19 mouse cellular contexts compared by ENCODE assay signal in genomic region chr8:121079944-121080343, GRCm38 (mm10). TPM values are rescaled to one million over a fixed set of nuclear protein-coding genes. Genes with fewer than 3 reads are reported as not detected.
DNase-seq lines count a peak whose midpoint lies in the region; ATAC-seq and TF ChIP-seq lines count a peak whose summit lies in the region.
"Had no signal": no experiment of that assay in that cellular context is flagged by ENCODE, and none has a peak within 500 bp of the region (broad histone marks: within the 10 kb centered on the region; RNA-seq: fewer than 3 reads in every experiment).

No protein-coding gene starts in this region.

- H3K4me3 ChIP-seq in heart, embryonic 10.5 days, result peak overlapping the region; percentile 8; the same call in 1 of the 2 replicates
- no peak overlapping the region for H3K4me3 ChIP-seq in heart, embryonic 12.5 days
- peak overlapping the region; percentile 57 for H3K4me3 ChIP-seq in lung, embryonic 16.5 days (ENCODE audit: low read length)
- no peak overlapping the region for H3K4me3 ChIP-seq in embryonic facial prominence, embryonic 13.5 days
- H3K4me3 ChIP-seq in small intestine, adult 2 months (ENCODE audit: low read depth, low read length), result peak overlapping the region; percentile 71; the same call in 1 of the 2 replicates
- H3K4me3 ChIP-seq: forebrain, embryonic 12.5 days; hindbrain, embryonic 12.5 days; neural tube, embryonic 13.5 days had no signal

- WGBS in heart, embryonic 10.5 days, result 1% methylated on average over 12 of the region's 12 CpGs
- WGBS in heart, embryonic 12.5 days, result 4% methylated on average over 12 of the region's 12 CpGs
- 31% methylated on average over 12 of the region's 12 CpGs for WGBS in lung, embryonic 16.5 days
- 5% methylated on average over 12 of the region's 12 CpGs for WGBS in embryonic facial prominence, embryonic 13.5 days
- WGBS in small intestine, adult 2 months, result 14% methylated on average over 12 of the region's 12 CpGs

- no peak for DNase-seq in heart, embryonic 10.5 days (ENCODE audit: low spot score)
- DNase-seq in lung, postnatal 36 days, result no peak
- DNase-seq in kidney, adult 8-10 months, result no peak
- DNase-seq: adrenal gland, adult 8-10 months; cerebellum, adult 11 months; cerebellum, postnatal 25 days; kidney, adult 18-20 months; kidney, postnatal 4 days; liver, postnatal 0 days; right cerebral cortex, postnatal 4 days had no signal

- H3K4me1 ChIP-seq in heart, embryonic 10.5 days, result peaks cover 36% of the 10 kb centered on the region
- peaks cover 23% of the 10 kb centered on the region for H3K4me1 ChIP-seq in heart, embryonic 12.5 days (replicated peaks)
- peaks cover 2% of the 10 kb centered on the region; the same call in 1 of the 2 replicates for H3K4me1 ChIP-seq in lung, embryonic 16.5 days (replicated peaks; ENCODE audit: control insufficient read depth, insufficient read depth, low read length)
- peaks cover 37% of the 10 kb centered on the region for H3K4me1 ChIP-seq in embryonic facial prominence, embryonic 13.5 days
- H3K4me1 ChIP-seq in small intestine, adult 2 months (ENCODE audit: control insufficient read depth, insufficient read depth, insufficient read length, low read length), result peaks cover 3% of the 10 kb centered on the region; the same call in 1 of the 2 replicates

- H3K9me3 ChIP-seq in heart, embryonic 10.5 days, result no peaks in the 10 kb centered on the region
- no peaks in the 10 kb centered on the region for H3K9me3 ChIP-seq in heart, embryonic 12.5 days (replicated peaks)
- H3K9me3 ChIP-seq in lung, embryonic 16.5 days (ENCODE audit: control insufficient read depth, low read length), result no peaks in the 10 kb centered on the region
- H3K9me3 ChIP-seq in embryonic facial prominence, embryonic 13.5 days, result no peaks in the 10 kb centered on the region
- H3K9me3 ChIP-seq: embryonic facial prominence, embryonic 15.5 days; forebrain, embryonic 12.5 days had no signal

- no peak overlapping the region for H3K9ac ChIP-seq in heart, embryonic 12.5 days
- H3K9ac ChIP-seq in lung, embryonic 16.5 days (ENCODE audit: low read length), result peak overlapping the region; percentile 83
- H3K9ac ChIP-seq in embryonic facial prominence, embryonic 13.5 days, result peak overlapping the region; percentile 58; the same call in 1 of the 2 replicates
- H3K9ac ChIP-seq: embryonic facial prominence, embryonic 15.5 days; forebrain, embryonic 12.5 days; hindbrain, embryonic 12.5 days; liver, postnatal 0 days; neural tube, embryonic 13.5 days had no signal

- H3K4me2 ChIP-seq in heart, embryonic 12.5 days, result no peak overlapping the region
- peak overlapping the region; percentile 79 for H3K4me2 ChIP-seq in lung, embryonic 16.5 days (ENCODE audit: low read depth, low read length)
- H3K4me2 ChIP-seq in embryonic facial prominence, embryonic 13.5 days, result peak overlapping the region; percentile 92; the same call in 1 of the 2 replicates
- H3K4me2 ChIP-seq: forebrain, embryonic 12.5 days; hindbrain, embryonic 12.5 days; neural tube, embryonic 13.5 days had no signal

- TF ChIP-seq POLR2A in small intestine, adult 2 months (IDR thresholded peaks at IDR 0.05; ENCODE audit: low read depth, low read length), result no peak

- no peaks in the 10 kb centered on the region for H3K36me3 ChIP-seq in heart, embryonic 10.5 days
- no peaks in the 10 kb centered on the region for H3K36me3 ChIP-seq in heart, embryonic 12.5 days
- no peaks in the 10 kb centered on the region for H3K36me3 ChIP-seq in lung, embryonic 16.5 days (ENCODE audit: control insufficient read depth, insufficient read depth, low read length)
- no peaks in the 10 kb centered on the region for H3K36me3 ChIP-seq in embryonic facial prominence, embryonic 13.5 days
- H3K36me3 ChIP-seq in small intestine, adult 2 months (ENCODE audit: control insufficient read depth, insufficient read depth, low read length), result no peaks in the 10 kb centered on the region
- H3K36me3 ChIP-seq: embryonic facial prominence, embryonic 15.5 days; forebrain, embryonic 12.5 days; hindbrain, embryonic 12.5 days; neural tube, embryonic 13.5 days had no signal

- peak overlapping the region; percentile 74; the same call in 1 of the 2 replicates for H3K27ac ChIP-seq in heart, embryonic 10.5 days
- no peak overlapping the region for H3K27ac ChIP-seq in heart, embryonic 12.5 days (ENCODE audit: poor library complexity, severe bottlenecking)
- no peak overlapping the region for H3K27ac ChIP-seq in lung, embryonic 16.5 days (ENCODE audit: low read length)
- no peak overlapping the region for H3K27ac ChIP-seq in embryonic facial prominence, embryonic 13.5 days
- peak overlapping the region; percentile 88 for H3K27ac ChIP-seq in small intestine, adult 2 months (ENCODE audit: insufficient read depth, low read depth, low read length)
- H3K27ac ChIP-seq: embryonic facial prominence, embryonic 15.5 days; forebrain, embryonic 12.5 days; hindbrain, embryonic 12.5 days; neural tube, embryonic 13.5 days had no signal

- peaks cover 99% of the 10 kb centered on the region for H3K27me3 ChIP-seq in heart, embryonic 10.5 days (ENCODE audit: insufficient read depth, poor library complexity, severe bottlenecking)
- H3K27me3 ChIP-seq in heart, embryonic 12.5 days (replicated peaks), result peaks cover 98% of the 10 kb centered on the region
- H3K27me3 ChIP-seq in lung, embryonic 16.5 days (ENCODE audit: control insufficient read depth, insufficient read depth, low read depth, low read length), result peaks cover 51% of the 10 kb centered on the region
- H3K27me3 ChIP-seq in embryonic facial prominence, embryonic 13.5 days, result peaks cover 100% of the 10 kb centered on the region
- H3K27me3 ChIP-seq in small intestine, adult 2 months (ENCODE audit: control insufficient read depth, insufficient read depth, low read length), result peaks cover 59% of the 10 kb centered on the region

- TF ChIP-seq CTCF in small intestine, adult 2 months (IDR thresholded peaks at IDR 0.05; ENCODE audit: extremely low read depth, insufficient read length, insufficient replicate concordance, low read depth, low read length), result no peak

- ATAC-seq in heart, embryonic 12.5 days (ENCODE audit: insufficient number of reproducible peaks, low FRiP score), result no peak
- ATAC-seq in lung, embryonic 16.5 days (ENCODE audit: low read depth), result no peak
- no peak for ATAC-seq in embryonic facial prominence, embryonic 13.5 days (ENCODE audit: insufficient number of reproducible peaks, insufficient read depth, low FRiP score, low TSS enrichment, low read depth)
- ATAC-seq in inflammation-experienced regulatory T-cells, adult 6 months, result no peak
- ATAC-seq: liver, postnatal 0 days had no signal

RNA-seq across cellular contexts. Expression of gene Foxf1, which starts 4.2 kb away (rescaled TPM):
- 3.1 and 41.3 TPM in 2 replicates for polyA plus RNA-seq in heart, embryonic 10.5 days (2016; fragmentation: Nextera tagmentation; extraction: Ambion mirVana)
- polyA plus RNA-seq in heart, embryonic 12.5 days (2016; fragmentation: Nextera tagmentation; extraction: Ambion mirVana), result 0.68 and 3.7 TPM in 2 replicates
- 126 and 138 TPM in 2 replicates for polyA plus RNA-seq in lung, embryonic 16.5 days (2015; fragmentation: Nextera tagmentation; extraction: Ambion mirVana)
- polyA plus RNA-seq in embryonic facial prominence, embryonic 13.5 days (2015; fragmentation: Nextera tagmentation; extraction: Ambion mirVana), result 10.7 and 15.1 TPM in 2 replicates
- 28.2 and 49.6 TPM in 2 replicates for polyA plus RNA-seq in small intestine, adult 2 months (2012; rRNA removed)
- under 1 TPM in 1 of 3 experiments, not detected in 2; 0.46 TPM for polyA plus RNA-seq in inflammation-experienced regulatory T-cells, adult 6 months (2017; shearing (Covaris generic))

RNA-seq across cellular contexts. Expression of gene Mthfsd, which starts 28.2 kb away (rescaled TPM):
- polyA plus RNA-seq in heart, embryonic 10.5 days (2016; fragmentation: Nextera tagmentation; extraction: Ambion mirVana), result 57.0 and 58.7 TPM in 2 replicates
- 45.2 and 45.8 TPM in 2 replicates for polyA plus RNA-seq in heart, embryonic 12.5 days (2016; fragmentation: Nextera tagmentation; extraction: Ambion mirVana)
- polyA plus RNA-seq in lung, embryonic 16.5 days (2015; fragmentation: Nextera tagmentation; extraction: Ambion mirVana), result 50.6 and 59.2 TPM in 2 replicates
- polyA plus RNA-seq in embryonic facial prominence, embryonic 13.5 days (2015; fragmentation: Nextera tagmentation; extraction: Ambion mirVana), result 60.5 and 70.5 TPM in 2 replicates
- polyA plus RNA-seq in small intestine, adult 2 months (2012; rRNA removed), result 22.6 and 23.4 TPM in 2 replicates
- 10 to 100 TPM; 17.1 to 32.0 (median 20.7) TPM for polyA plus RNA-seq in inflammation-experienced regulatory T-cells, adult 6 months (2017; shearing (Covaris generic))

RNA-seq across cellular contexts. Expression of gene Foxc2, which starts 36.0 kb away (rescaled TPM):
- polyA plus RNA-seq in heart, embryonic 10.5 days (2016; fragmentation: Nextera tagmentation; extraction: Ambion mirVana), result 12.4 and 14.8 TPM in 2 replicates
- 20.7 and 20.8 TPM in 2 replicates for polyA plus RNA-seq in heart, embryonic 12.5 days (2016; fragmentation: Nextera tagmentation; extraction: Ambion mirVana)
- 0.58 and 0.62 TPM in 2 replicates for polyA plus RNA-seq in lung, embryonic 16.5 days (2015; fragmentation: Nextera tagmentation; extraction: Ambion mirVana)
- 3.2 and 3.3 TPM in 2 replicates for polyA plus RNA-seq in embryonic facial prominence, embryonic 13.5 days (2015; fragmentation: Nextera tagmentation; extraction: Ambion mirVana)
- 0.53 and 0.63 TPM in 2 replicates for polyA plus RNA-seq in small intestine, adult 2 months (2012; rRNA removed)
- polyA plus RNA-seq in inflammation-experienced regulatory T-cells, adult 6 months (2017; shearing (Covaris generic)), result not detected

RNA-seq across cellular contexts. Expression of gene Foxl1, which starts 47.8 kb away (rescaled TPM):
- 0.53 and 2.0 TPM in 2 replicates for polyA plus RNA-seq in heart, embryonic 10.5 days (2016; fragmentation: Nextera tagmentation; extraction: Ambion mirVana)
- polyA plus RNA-seq in heart, embryonic 12.5 days (2016; fragmentation: Nextera tagmentation; extraction: Ambion mirVana), result 0.78 and 1.2 TPM in 2 replicates
- 3.1 and 3.3 TPM in 2 replicates for polyA plus RNA-seq in lung, embryonic 16.5 days (2015; fragmentation: Nextera tagmentation; extraction: Ambion mirVana)
- polyA plus RNA-seq in embryonic facial prominence, embryonic 13.5 days (2015; fragmentation: Nextera tagmentation; extraction: Ambion mirVana), result 0.28 and 0.34 TPM in 2 replicates
- polyA plus RNA-seq in small intestine, adult 2 months (2012; rRNA removed), result 3.0 and 7.9 TPM in 2 replicates
- polyA plus RNA-seq in inflammation-experienced regulatory T-cells, adult 6 months (2017; shearing (Covaris generic)), result not detected
- polyA plus RNA-seq: liver, postnatal 0 days had no signal

Comparison
In these comparisons a context has a peak if more than half of its experiments do, and no peak if none do; other contexts are left out.
1. H3K27ac ChIP-seq: peak in heart, embryonic 10.5 days (single experiment) and small intestine, adult 2 months (single experiment); none in heart, embryonic 12.5 days (single experiment), lung, embryonic 16.5 days (single experiment) and embryonic facial prominence, embryonic 13.5 days (single experiment).
2. H3K4me3 ChIP-seq: peak in heart, embryonic 10.5 days (single experiment), lung, embryonic 16.5 days (single experiment) and small intestine, adult 2 months (single experiment); none in heart, embryonic 12.5 days (single experiment) and embryonic facial prominence, embryonic 13.5 days (single experiment).